Mouse (Mus musculus) liver, embryonic 16.5 days (tissue): ENCODE results near the gene Sult3a1. TPM values are rescaled to one million over a fixed set of nuclear protein-coding genes. Genes with fewer than 3 reads are reported as not detected.
"Not testable (repeated sequence)": the region's sequence is repeated elsewhere in the genome, so short reads cannot be mapped to it uniquely, and the experiment has no call there.

Experiments used
- ATAC-seq: fragments of 200-750 bp; cut with Nextera tagmentation; 2 replicates; pipeline ENCODE4 v1.8.0; 2017; ENCODE audit warnings: low read depth, mild to moderate bottlenecking, moderate number of reproducible peaks, moderate library complexity
- H3K27ac ChIP-seq: fragments of 300-500 bp; sonication (generic); 2 replicates; pipeline ENCODE4 v1.5.1; 2014; ENCODE audit warnings: mild to moderate bottlenecking, low read length
- H3K27me3 ChIP-seq: fragments of 300-500 bp; sonication (generic); 2 replicates; pipeline ENCODE4 v1.6.1; 2014; ENCODE audit warnings: low read depth, low read length, mixed read lengths; ENCODE audit not compliant: control insufficient read depth, insufficient read depth
- H3K36me3 ChIP-seq: fragments of 300-500 bp; sonication (generic); 2 replicates; pipeline ENCODE4 v1.6.1; 2014; ENCODE audit warnings: mild to moderate bottlenecking; ENCODE audit not compliant: control insufficient read depth, insufficient read depth
- H3K4me1 ChIP-seq: fragments of 300-500 bp; sonication (generic); 2 replicates; pipeline ENCODE4 v1.6.1; 2014; ENCODE audit warnings: low read depth, low read length, mixed read lengths; ENCODE audit not compliant: control insufficient read depth
- H3K4me2 ChIP-seq: fragments of 300-500 bp; sonication (generic); 2 replicates; pipeline ENCODE4 v1.6.1; 2014; ENCODE audit warnings: low read depth, low read length, mixed read lengths
- H3K4me3 ChIP-seq: fragments of 300-500 bp; sonication (generic); 2 replicates; pipeline ENCODE4 v1.5.1; 2014; ENCODE audit warnings: low read depth, mild to moderate bottlenecking, low read length
- H3K9ac ChIP-seq: fragments of 300-500 bp; sonication (generic); 2 replicates; pipeline ENCODE4 v1.6.1; 2014; ENCODE audit warnings: low read depth, low read length
- H3K9me3 ChIP-seq: fragments of 300-500 bp; sonication (generic); replicated peaks from 2 replicates; pipeline ENCODE4 v1.6.1; 2016; ENCODE audit warnings: low read length; ENCODE audit not compliant: control insufficient read depth
- WGBS: fragments of 180-500 bp; shearing (Covaris S2); extraction: QIAGEN DNeasy Blood & Tissue Kit; methylation state at CpG from one replicate; pipeline ENCODE4 v1.1.7; 2014; ENCODE audit not compliant: insufficient replicate concordance; 5-methylcytosine and 5-hydroxymethylcytosine counted together
- polyA plus RNA-seq: library from polyadenylated mRNA; unstranded; fragments of >200 nt; fragmentation: Nextera tagmentation; extraction: Ambion mirVana; gene quantifications from 2 replicates; pipeline ENCODE4 v1.2.1, GENCODE M21; 2015

Sult3a1 gene
- polyA plus RNA-seq, 1 experiment from 2014 or later: not detected

DNA sequence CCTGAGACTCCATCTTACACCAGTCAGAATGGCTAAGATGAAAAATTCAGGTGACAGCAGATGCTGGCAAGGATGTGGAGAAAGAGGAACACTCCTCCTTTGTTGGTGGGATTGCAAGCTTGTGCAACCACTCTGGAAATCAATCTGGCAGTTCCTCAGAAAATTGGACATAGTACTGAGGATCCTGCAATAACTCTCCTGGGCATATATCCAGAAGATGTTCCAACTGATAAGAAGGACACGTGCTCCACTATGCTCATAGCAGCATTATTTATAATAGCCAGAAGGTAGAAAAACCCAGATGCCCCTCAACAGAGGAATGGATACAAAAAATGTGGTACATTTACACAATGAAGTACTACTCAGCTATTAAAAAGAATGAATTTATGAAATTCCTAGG lies 44.0 kb downstream of the Sult3a1 start:
- H3K36me3 ChIP-seq, H3K4me2 ChIP-seq, H3K27ac ChIP-seq, H3K9ac ChIP-seq, H3K4me1 ChIP-seq, H3K4me3 ChIP-seq, ATAC-seq, H3K27me3 ChIP-seq, H3K9me3 ChIP-seq: not testable (repeated sequence)
- 63% methylated on average over 1 of the region's 1 CpGs for WGBS

DNA sequence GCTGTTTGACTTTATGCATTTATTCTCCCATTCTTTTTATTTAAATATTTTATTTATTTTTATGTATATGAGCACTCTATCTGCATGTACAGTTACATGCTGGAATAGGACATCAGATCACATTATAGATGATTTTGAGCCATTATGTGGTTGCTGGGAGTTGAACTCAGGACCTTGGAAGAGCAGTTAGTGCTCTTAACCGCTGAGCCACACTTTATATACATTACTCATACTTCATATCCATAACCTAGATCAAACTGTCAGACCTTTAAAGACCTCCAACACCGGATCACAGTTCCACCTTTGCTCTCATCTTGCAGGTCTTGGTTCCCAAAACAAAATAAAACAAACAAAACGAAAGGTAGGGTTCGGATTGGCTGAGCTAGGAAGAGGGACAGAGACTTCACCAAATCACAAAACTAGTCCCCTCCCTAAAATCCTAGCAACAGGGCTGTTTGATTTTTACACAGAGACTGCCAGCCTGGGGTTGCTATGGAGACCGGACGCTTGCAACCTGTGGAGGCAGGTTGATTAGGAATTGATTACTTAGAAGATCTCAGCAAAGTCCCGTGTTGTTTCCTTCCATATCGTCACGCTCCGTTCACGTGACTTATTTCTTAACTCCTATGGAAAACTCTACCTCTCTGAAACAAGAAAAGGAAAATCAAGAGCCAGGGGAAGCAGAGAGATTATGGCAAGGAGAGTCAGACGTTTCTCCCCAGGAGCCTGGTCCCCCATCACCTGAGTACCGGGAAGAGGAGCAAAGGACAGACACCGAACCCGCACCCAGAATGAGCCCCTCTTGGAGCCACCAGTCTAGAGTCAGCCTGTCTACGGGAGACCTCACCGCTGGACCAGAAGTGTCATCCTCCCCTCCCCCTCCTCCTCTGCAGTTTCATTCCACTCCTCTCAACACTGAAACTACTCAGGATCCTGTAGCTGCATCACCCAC lies 47.3 kb downstream of the Sult3a1 start, which contains the start of gene Rsph4a:
Gene Rsph4a, plus strand, starts transcription at position 582 of the 952 bp plus-strand sequence.
- Histone ChIP-seq H3K27me3 (no peaks in the 10 kb centered on the region), H3K36me3 (no peaks in the 10 kb centered on the region), H3K4me3 (peak within 1 kb of the TSS; percentile 32), H3K27ac (no peak within 1 kb of the TSS), H3K9ac (no peak within 1 kb of the TSS), H3K4me1 (no peaks in the 10 kb centered on the region), H3K4me2 (peak within 1 kb of the TSS; percentile 46), H3K9me3 (no peaks in the 10 kb centered on the region)
- 8% methylated on average over 17 of the region's 17 CpGs for WGBS
- ATAC-seq: peak; percentile 82

DNA sequence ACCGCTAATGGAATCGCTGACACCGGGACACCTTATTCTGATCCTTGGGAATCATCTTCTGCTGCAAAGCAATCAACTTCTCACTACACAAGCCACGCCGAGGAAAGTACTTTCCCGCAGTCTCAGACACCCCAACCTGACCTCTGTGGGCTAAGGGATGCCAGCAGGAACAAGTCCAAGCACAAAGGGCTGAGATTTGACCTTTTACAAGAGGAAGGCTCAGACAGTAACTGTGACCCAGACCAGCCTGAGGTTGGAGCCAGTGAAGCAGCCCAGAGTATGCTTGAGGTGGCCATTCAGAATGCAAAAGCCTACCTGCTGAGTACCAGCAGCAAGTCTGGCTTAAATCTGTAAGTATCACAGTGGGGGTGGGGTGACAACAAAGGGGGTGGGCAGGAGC lies 48.0 kb downstream of the Sult3a1 start:
- Histone ChIP-seq H3K36me3 (no peaks in the 10 kb centered on the region), H3K9ac (no peak overlapping the region), H3K4me3 (no peak overlapping the region), H3K27me3 (no peaks in the 10 kb centered on the region), H3K4me2 (peak overlapping the region; percentile 46), H3K4me1 (no peaks in the 10 kb centered on the region), H3K27ac (no peak overlapping the region), H3K9me3 (no peaks in the 10 kb centered on the region)
- ATAC-seq: no peak
- 5% methylated on average over 6 of the region's 6 CpGs for WGBS

Other genes with a start within 250 kb of the Sult3a1 start
- gene Clvs2, start 233.0 kb upstream of the Sult3a1 start, polyA plus RNA-seq: 0.11 TPM in 1 of 2 replicates, not detected in the other
- not detected in 2 replicates for gene Sult3a2, start 71.0 kb upstream of the Sult3a1 start, polyA plus RNA-seq
- gene Rsph4a, start 47.4 kb downstream of the Sult3a1 start, polyA plus RNA-seq: 0.06 TPM in 1 of 2 replicates, not detected in the other
- 7.1 and 7.9 TPM in 2 replicates for gene Zup1, start 93.5 kb downstream of the Sult3a1 start, polyA plus RNA-seq
- gene Rwdd1, start 161.9 kb downstream of the Sult3a1 start, polyA plus RNA-seq: 29.9 and 34.4 TPM in 2 replicates
- gene Trappc3l, start 179.9 kb downstream of the Sult3a1 start, polyA plus RNA-seq: not detected in 2 replicates
- not detected in 2 replicates for gene Calhm4, start 186.6 kb downstream of the Sult3a1 start, polyA plus RNA-seq
- 0.02 and 0.05 TPM in 2 replicates for gene Calhm5, start 238.8 kb downstream of the Sult3a1 start, polyA plus RNA-seq